Comparison of ENCODE assay signal across 12 mouse cellular contexts in genomic region chr11:101855950-101856712, GRCm38 (mm10). TPM values are rescaled to one million over a fixed set of nuclear protein-coding genes. Genes with fewer than 3 reads are reported as not detected.
A peak's percentile ranks its signal among the peaks of the same experiment; 100 is the strongest.
DNase-seq lines count a peak whose midpoint lies in the region; ATAC-seq and TF ChIP-seq lines count a peak whose summit lies in the region.
"Had no signal": no experiment of that assay in that cellular context is flagged by ENCODE, and none has a peak within 500 bp of the region (broad histone marks: within the 10 kb centered on the region; RNA-seq: fewer than 3 reads in every experiment).

No protein-coding gene starts in this region.

- no peak overlapping the region for H3K4me3 ChIP-seq in stomach, postnatal 0 days (ENCODE audit: low read depth, low read length)
- H3K4me3 ChIP-seq in forebrain, embryonic 12.5 days (replicated peaks) = no peak overlapping the region
- H3K4me3 ChIP-seq in forebrain, embryonic 11.5 days (ENCODE audit: low read depth, low read length) = no peak overlapping the region

- no peaks in the 10 kb centered on the region for H3K9me3 ChIP-seq in stomach, postnatal 0 days (ENCODE audit: control insufficient read depth, low read length)
- H3K9me3 ChIP-seq in forebrain, embryonic 12.5 days = no peaks in the 10 kb centered on the region
- no peaks in the 10 kb centered on the region for H3K9me3 ChIP-seq in forebrain, embryonic 11.5 days (ENCODE audit: control insufficient read depth, low read length)
- H3K9me3 ChIP-seq: G1E had no signal

- no peak overlapping the region for H3K9ac ChIP-seq in stomach, postnatal 0 days (ENCODE audit: low read length)
- H3K9ac ChIP-seq in forebrain, embryonic 12.5 days = no peak overlapping the region
- no peak overlapping the region for H3K9ac ChIP-seq in forebrain, embryonic 11.5 days (ENCODE audit: low read length)
- H3K9ac ChIP-seq: forebrain, postnatal 0 days had no signal

- no peaks in the 10 kb centered on the region for H3K36me3 ChIP-seq in stomach, postnatal 0 days (ENCODE audit: control insufficient read depth, insufficient read depth, low read length)
- no peaks in the 10 kb centered on the region for H3K36me3 ChIP-seq in forebrain, embryonic 12.5 days (replicated peaks)
- H3K36me3 ChIP-seq in forebrain, embryonic 11.5 days (ENCODE audit: control insufficient read depth, insufficient read depth, low read length) = no peaks in the 10 kb centered on the region
- H3K36me3 ChIP-seq: G1E had no signal

- no peak for TF ChIP-seq CTCF in stomach, postnatal 0 days (IDR thresholded peaks at IDR 0.05; ENCODE audit: low read depth)

- peak; percentile 43 for ATAC-seq in stomach, postnatal 0 days (ENCODE audit: low FRiP score, low TSS enrichment)
- ATAC-seq in forebrain, embryonic 12.5 days (ENCODE audit: low FRiP score) = no peak
- no peak for ATAC-seq in forebrain, embryonic 11.5 days (replicated peaks; ENCODE audit: low FRiP score)
- ATAC-seq: forebrain, postnatal 0 days had no signal

- peak; percentile 23 for DNase-seq in testis, postnatal 14 days (ENCODE audit: low spot score)
- no peak for DNase-seq in testis, postnatal 10 days (ENCODE audit: low spot score)
- peak; percentile 68 for DNase-seq in heart, adult 8-10 months (ENCODE audit: low spot score)
- peak; percentile 42 for DNase-seq in kidney, postnatal 10 days
- no peak for DNase-seq in stomach, postnatal 0 days (ENCODE audit: low spot score)
- DNase-seq in forebrain, embryonic 11.5 days (ENCODE audit: low spot score) = no peak
- no peak for DNase-seq in thymus, adult 18-20 months
- DNase-seq: forebrain, postnatal 0 days; thymus, adult 2 months had no signal

- peaks cover 6% of the 10 kb centered on the region; the same call in 1 of the 2 replicates for H3K4me1 ChIP-seq in stomach, postnatal 0 days (replicated peaks; ENCODE audit: control insufficient read depth, insufficient read depth)
- no peaks in the 10 kb centered on the region for H3K4me1 ChIP-seq in forebrain, embryonic 12.5 days
- no peaks in the 10 kb centered on the region for H3K4me1 ChIP-seq in forebrain, embryonic 11.5 days (replicated peaks; ENCODE audit: control insufficient read depth, insufficient read depth, low read length)

- H3K27ac ChIP-seq in stomach, postnatal 0 days (replicated peaks) = no peak overlapping the region
- no peak overlapping the region for H3K27ac ChIP-seq in forebrain, embryonic 12.5 days
- H3K27ac ChIP-seq in forebrain, embryonic 11.5 days (ENCODE audit: low read depth, low read length) = no peak overlapping the region

- no peak overlapping the region for H3K4me2 ChIP-seq in stomach, postnatal 0 days (replicated peaks; ENCODE audit: low read depth)
- no peak overlapping the region for H3K4me2 ChIP-seq in forebrain, embryonic 12.5 days
- H3K4me2 ChIP-seq in forebrain, embryonic 11.5 days (ENCODE audit: low read depth, low read length, severe bottlenecking) = no peak overlapping the region

- no peaks in the 10 kb centered on the region for H3K27me3 ChIP-seq in stomach, postnatal 0 days (ENCODE audit: control insufficient read depth, insufficient read depth, low read length)
- no peaks in the 10 kb centered on the region for H3K27me3 ChIP-seq in forebrain, embryonic 12.5 days
- no peaks in the 10 kb centered on the region for H3K27me3 ChIP-seq in forebrain, embryonic 11.5 days (ENCODE audit: control insufficient read depth, insufficient read depth, low read length)

- TF ChIP-seq EP300 in stomach, postnatal 0 days (optimal IDR thresholded peaks at IDR 0.05) = no peak

- WGBS in stomach, postnatal 0 days = 51% methylated on average over 9 of the region's 9 CpGs
- 85% methylated on average over 9 of the region's 9 CpGs for WGBS in forebrain, embryonic 12.5 days
- WGBS in forebrain, embryonic 11.5 days = 84% methylated on average over 9 of the region's 9 CpGs

RNA-seq across cellular contexts. Expression of gene Meox1, which starts 38.0 kb away (rescaled TPM):
- 1 to 10 TPM; 3.7 to 6.6 (median 6.3) TPM for total RNA-seq in heart, adult 8-10 months (2022)
- 2.8 and 3.0 TPM in 2 replicates for polyA plus RNA-seq in stomach, postnatal 0 days (2015; fragmentation: Nextera tagmentation; extraction: Ambion mirVana)
- polyA plus RNA-seq in forebrain, embryonic 12.5 days (2016; fragmentation: Nextera tagmentation; extraction: Ambion mirVana) = 0.17 and 0.60 TPM in 2 replicates
- polyA plus RNA-seq in forebrain, embryonic 11.5 days (2014; fragmentation: Nextera tagmentation; extraction: Ambion mirVana) = 0.21 TPM in 1 of 2 replicates, not detected in the other
- total RNA-seq: G1E; megakaryocyte progenitor cell, adult 5-6 weeks had no signal
- polyA plus RNA-seq: G1E had no signal

Comparison
In these comparisons a context has a peak if more than half of its experiments do, and no peak if none do; other contexts are left out.
1. DNase-seq: peak in testis, postnatal 14 days (single experiment), heart, adult 8-10 months (single experiment) and kidney, postnatal 10 days (single experiment); none in testis, postnatal 10 days (single experiment), stomach, postnatal 0 days (single experiment), forebrain, embryonic 11.5 days (single experiment) and thymus, adult 18-20 months (0 of 2).